Mouse (Mus musculus): ENCODE measurements at regions not wholly inside any gene's neighbourhood (a gene's known extent, or its start where the extent isn't known, plus 50 kb on each side); places are given as distances from the start of the nearest gene placed in this dataset.
"Not testable (repeated sequence)": the region's sequence is repeated elsewhere in the genome, so short reads cannot be mapped to it uniquely, and the experiment has no call there.

- Histone ChIP-seq H3K27me3 (ENCODE audit: control insufficient read depth, insufficient read depth, low read length) (no peaks in the 10 kb centered on the region), H3K4me3 (replicated peaks; ENCODE audit: insufficient read depth, low read depth, low read length) (no peak overlapping the region), H3K27ac (ENCODE audit: insufficient read depth, low read length) (no peak overlapping the region), H3K4me1 (ENCODE audit: control insufficient read depth, insufficient read depth, low read length) (no peaks in the 10 kb centered on the region)
- TF ChIP-seq CTCF (IDR thresholded peaks at IDR 0.05; ENCODE audit: borderline replicate concordance, insufficient read depth, low read depth, low read length) (no peak), POLR2A (IDR thresholded peaks at IDR 0.05; ENCODE audit: borderline replicate concordance, insufficient read depth, low read length) (no peak)
- 67% methylated on average over 2 of the region's 2 CpGs for WGBS
- no peak for DNase-seq
Measured at GRCm38 (mm10) chr14:114261657-114262056, 830.4 kb upstream of the Gpc5 start.

DNA sequence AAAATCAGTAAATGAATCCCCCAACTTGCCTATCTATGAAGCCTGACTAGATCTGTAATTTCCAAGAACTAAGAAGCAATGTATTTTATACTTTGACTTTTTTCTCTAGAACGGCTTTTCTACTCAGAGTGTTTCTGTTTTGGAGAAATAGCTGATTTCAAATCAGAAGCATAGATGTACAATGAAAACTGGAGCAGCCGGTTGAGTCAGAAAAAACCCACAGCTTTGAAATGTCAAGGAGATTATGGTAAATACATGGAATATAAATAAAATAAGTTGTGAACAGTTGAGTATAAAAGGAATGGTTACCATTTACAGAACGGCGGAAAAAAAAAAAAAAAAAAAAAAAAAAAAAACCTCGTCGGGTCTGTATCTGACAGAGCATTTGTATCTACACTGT is 791.4 kb upstream of the Gpc5 start:
- H3K27me3 ChIP-seq (ENCODE audit: control insufficient read depth, insufficient read depth, low read length): no peaks in the 10 kb centered on the region
- 82% methylated on average over 6 of the region's 6 CpGs for WGBS
- no peaks in the 10 kb centered on the region for H3K4me1 ChIP-seq (ENCODE audit: control insufficient read depth, insufficient read depth, low read length)
- H3K27ac ChIP-seq (ENCODE audit: insufficient read depth, low read length): no peak overlapping the region
- DNase-seq: no peak
- TF ChIP-seq POLR2A (IDR thresholded peaks at IDR 0.05; ENCODE audit: borderline replicate concordance, insufficient read depth, low read length): no peak
- TF ChIP-seq CTCF (IDR thresholded peaks at IDR 0.05; ENCODE audit: borderline replicate concordance, insufficient read depth, low read depth, low read length): no peak
- H3K4me3 ChIP-seq (replicated peaks; ENCODE audit: insufficient read depth, low read depth, low read length): no peak overlapping the region

- DNase-seq: no peak
- no peaks in the 10 kb centered on the region for H3K27me3 ChIP-seq (ENCODE audit: control insufficient read depth, insufficient read depth, low read length)
- no peaks in the 10 kb centered on the region for H3K4me1 ChIP-seq (ENCODE audit: control insufficient read depth, insufficient read depth, low read length)
- no peak overlapping the region for H3K27ac ChIP-seq (ENCODE audit: insufficient read depth, low read length)
- H3K4me3 ChIP-seq (replicated peaks; ENCODE audit: insufficient read depth, low read depth, low read length): no peak overlapping the region
- 86% methylated on average over 2 of the region's 2 CpGs for WGBS
- TF ChIP-seq CTCF (IDR thresholded peaks at IDR 0.05; ENCODE audit: borderline replicate concordance, insufficient read depth, low read depth, low read length): no peak
Measured at GRCm38 (mm10) chr14:114307479-114307878, 784.5 kb upstream of the Gpc5 start.

DNA sequence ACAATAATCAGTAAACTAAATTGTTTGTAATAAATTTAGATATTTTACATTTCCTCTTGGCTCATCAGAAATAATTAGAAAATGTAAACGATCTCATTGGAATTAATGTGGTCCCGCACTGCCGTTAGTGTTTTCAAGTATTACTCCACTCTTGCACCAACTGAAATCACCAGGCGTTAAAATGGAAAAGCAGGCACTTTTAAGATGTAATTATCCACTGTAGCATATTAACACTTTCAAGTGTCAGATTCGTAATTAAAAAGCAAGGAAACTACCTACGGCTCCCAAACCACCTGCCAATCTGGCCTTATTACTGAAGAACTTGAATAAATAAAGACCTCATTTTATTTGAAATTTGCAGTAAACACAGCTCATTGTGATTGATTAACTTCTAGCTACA is 759.4 kb upstream of the Gpc5 start:
- no peak overlapping the region for H3K4me3 ChIP-seq (replicated peaks; ENCODE audit: insufficient read depth, low read depth, low read length)
- H3K4me1 ChIP-seq (ENCODE audit: control insufficient read depth, insufficient read depth, low read length): no peaks in the 10 kb centered on the region
- no peaks in the 10 kb centered on the region for H3K27me3 ChIP-seq (ENCODE audit: control insufficient read depth, insufficient read depth, low read length)
- WGBS: 91% methylated on average over 6 of the region's 6 CpGs
- DNase-seq: no peak
- H3K27ac ChIP-seq (ENCODE audit: insufficient read depth, low read length): no peak overlapping the region
- TF ChIP-seq CTCF (IDR thresholded peaks at IDR 0.05; ENCODE audit: borderline replicate concordance, insufficient read depth, low read depth, low read length): no peak
- TF ChIP-seq POLR2A (IDR thresholded peaks at IDR 0.05; ENCODE audit: borderline replicate concordance, insufficient read depth, low read length): no peak

GRCm38 (mm10) chr14:114349345-114349744 is 742.7 kb upstream of the Gpc5 start:
- Histone ChIP-seq H3K27me3 (ENCODE audit: control insufficient read depth, insufficient read depth, low read length) (no peaks in the 10 kb centered on the region), H3K4me3 (replicated peaks; ENCODE audit: insufficient read depth, low read depth, low read length) (no peak overlapping the region), H3K4me1 (ENCODE audit: control insufficient read depth, insufficient read depth, low read length) (no peaks in the 10 kb centered on the region), H3K27ac (ENCODE audit: insufficient read depth, low read length) (no peak overlapping the region)
- 66% methylated on average over 6 of the region's 6 CpGs for WGBS
- DNase-seq: no peak
- no peak for TF ChIP-seq CTCF (IDR thresholded peaks at IDR 0.05; ENCODE audit: borderline replicate concordance, insufficient read depth, low read depth, low read length)
- no peak for TF ChIP-seq POLR2A (IDR thresholded peaks at IDR 0.05; ENCODE audit: borderline replicate concordance, insufficient read depth, low read length)

GRCm38 (mm10) chr14:114349816-114350215 is 742.2 kb upstream of the Gpc5 start:
- not testable (repeated sequence) for H3K4me1 ChIP-seq (ENCODE audit: control insufficient read depth, insufficient read depth, low read length); H3K27me3 ChIP-seq (ENCODE audit: control insufficient read depth, insufficient read depth, low read length); H3K4me3 ChIP-seq (replicated peaks; ENCODE audit: insufficient read depth, low read depth, low read length); H3K27ac ChIP-seq (ENCODE audit: insufficient read depth, low read length); DNase-seq
- 75% methylated on average over 9 of the region's 11 CpGs for WGBS

GRCm38 (mm10) chr14:114352307-114352706 is 739.7 kb upstream of the Gpc5 start:
- TF ChIP-seq POLR2A (IDR thresholded peaks at IDR 0.05; ENCODE audit: borderline replicate concordance, insufficient read depth, low read length): no peak

DNA sequence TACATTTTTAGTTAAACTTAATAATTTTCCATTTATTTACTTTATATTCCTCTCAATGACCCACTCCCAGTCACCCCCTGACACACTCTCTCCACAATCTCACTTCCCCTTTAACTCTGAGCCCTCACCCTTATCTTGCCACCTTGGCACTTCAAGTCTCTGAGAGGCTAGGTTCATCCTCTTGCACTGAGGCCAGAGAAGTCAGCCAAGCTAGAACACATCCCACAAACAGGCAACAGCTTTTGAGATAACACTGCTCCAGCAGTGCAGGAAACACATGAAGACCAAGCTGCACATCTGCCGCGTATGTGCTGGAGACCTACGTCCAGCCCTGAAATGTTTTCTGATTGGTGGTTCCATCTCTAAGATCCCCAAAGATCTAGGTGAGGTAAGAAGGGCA is 717.2 kb upstream of the Gpc5 start:
- Histone ChIP-seq H3K4me1 (ENCODE audit: control insufficient read depth, insufficient read depth, low read length) (no peaks in the 10 kb centered on the region), H3K27me3 (ENCODE audit: control insufficient read depth, insufficient read depth, low read length) (no peaks in the 10 kb centered on the region), H3K27ac (ENCODE audit: insufficient read depth, low read length) (no peak overlapping the region), H3K4me3 (replicated peaks; ENCODE audit: insufficient read depth, low read depth, low read length) (no peak overlapping the region)
- no peak for DNase-seq
- TF ChIP-seq CTCF (IDR thresholded peaks at IDR 0.05; ENCODE audit: borderline replicate concordance, insufficient read depth, low read depth, low read length) (no peak), POLR2A (IDR thresholded peaks at IDR 0.05; ENCODE audit: borderline replicate concordance, insufficient read depth, low read length) (no peak)
- WGBS: over 99% methylated on average over 3 of the region's 3 CpGs

More at GRCm38 (mm10) chr14:114352307-114352706, 739.7 kb upstream of the Gpc5 start:
- 96% methylated on average over 5 of the region's 5 CpGs for WGBS
- no peaks in the 10 kb centered on the region for H3K4me1 ChIP-seq (ENCODE audit: control insufficient read depth, insufficient read depth, low read length)
- H3K4me3 ChIP-seq (replicated peaks; ENCODE audit: insufficient read depth, low read depth, low read length): no peak overlapping the region
- H3K27ac ChIP-seq (ENCODE audit: insufficient read depth, low read length): no peak overlapping the region
- DNase-seq: no peak
- H3K27me3 ChIP-seq (ENCODE audit: control insufficient read depth, insufficient read depth, low read length): no peaks in the 10 kb centered on the region
